Mouse (Mus musculus): ENCODE results near the gene Hoxc4.

GRCm38 (mm10) chr15:103071266-103071665, 52.5 kb downstream of the Hoxc4 start:
- TF ChIP-seq POLR2AphosphoS5 (IDR thresholded peaks at IDR 0.05; ENCODE audit: insufficient replicate concordance, low read depth, low read length), result no peak
- TF ChIP-seq CTCF (IDR thresholded peaks at IDR 0.05; ENCODE audit: low read depth, low read length), result no peak
- TF ChIP-seq TAL1 (conservative IDR thresholded peaks at IDR 0.05; ENCODE audit: low read depth, low read length), result no peak
- TF ChIP-seq GATA2 (IDR thresholded peaks at IDR 0.05; ENCODE audit: borderline replicate concordance, low read depth, low read length), result no peak

Measured in G1E (cell line).